Comparison of ENCODE assay signal across 9 mouse cellular contexts in the genomic region with DNA sequence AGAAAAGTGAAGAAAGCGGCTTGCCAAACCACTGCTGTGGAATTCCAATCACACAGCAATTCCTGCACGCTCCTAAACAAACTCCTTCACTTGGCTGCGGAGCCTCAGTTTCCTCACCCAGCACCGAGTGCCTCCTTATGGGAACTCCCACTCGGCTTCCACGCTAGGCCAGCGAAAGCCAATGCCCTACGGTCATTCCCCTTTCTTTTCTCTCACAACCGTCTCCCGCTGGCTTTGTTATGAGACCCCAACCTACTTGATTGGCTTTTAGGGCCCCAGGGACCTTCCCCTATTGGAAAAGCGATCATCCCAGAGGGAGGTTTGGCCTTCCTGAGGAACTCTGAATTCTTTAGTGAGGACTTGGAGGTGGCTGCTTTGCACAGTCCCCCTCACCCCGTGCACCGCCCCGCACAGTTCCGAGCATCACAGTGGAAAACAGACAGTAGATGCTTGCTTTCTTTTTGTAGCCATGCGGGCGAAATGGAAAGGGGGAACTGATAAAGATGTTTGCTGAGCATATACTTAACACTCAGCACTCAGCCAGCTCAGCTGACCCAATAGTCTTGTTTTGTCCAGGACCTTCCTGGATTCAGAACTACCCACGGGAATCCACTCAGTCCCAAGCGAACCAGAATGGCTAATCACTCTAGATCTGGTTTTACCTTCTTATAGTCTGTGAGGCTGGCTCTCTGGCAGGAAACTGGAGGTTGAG. TPM values are rescaled to one million over a fixed set of nuclear protein-coding genes. Genes with fewer than 3 reads are reported as not detected.
DNase-seq lines count a peak whose midpoint lies in the region; ATAC-seq and TF ChIP-seq lines count a peak whose summit lies in the region.
"Had no signal": no experiment of that assay in that cellular context is flagged by ENCODE, and none has a peak within 500 bp of the region (broad histone marks: within the 10 kb centered on the region; RNA-seq: fewer than 3 reads in every experiment).

No protein-coding gene starts in this region.

- no peak for ATAC-seq in embryonic facial prominence, embryonic 14.5 days (ENCODE audit: low read depth)
- no peak for ATAC-seq in limb, embryonic 11.5 days (ENCODE audit: insufficient number of reproducible peaks, low FRiP score, low TSS enrichment, low read depth)

- DNase-seq in liver, adult 2 months (ENCODE audit: extremely low read depth, low read depth, low spot score) = no peak
- no peak for DNase-seq in liver
- no peak for DNase-seq in embryonic facial prominence, embryonic 14.5 days (ENCODE audit: low spot score)
- DNase-seq in limb, embryonic 11.5 days (ENCODE audit: low spot score) = peak; percentile 45
- no peak for DNase-seq in cerebellum, adult 11-12 months
- no peak for DNase-seq in adrenal gland, postnatal 25 days
- DNase-seq in spleen, postnatal 36 days (ENCODE audit: low spot score in 2 of 2) = no peak

- no peaks in the 10 kb centered on the region; the same call in 1 of the 2 replicates for H3K36me3 ChIP-seq in liver, adult 2 months (ENCODE audit: control insufficient read depth, insufficient read depth, low read length)
- no peaks in the 10 kb centered on the region for H3K36me3 ChIP-seq in embryonic facial prominence, embryonic 14.5 days (ENCODE audit: control insufficient read depth, insufficient read depth, low read length)
- H3K36me3 ChIP-seq in limb, embryonic 11.5 days (ENCODE audit: control insufficient read depth, insufficient read depth, low read length) = no peaks in the 10 kb centered on the region

- TF ChIP-seq POLR2A in liver, adult 2 months (IDR thresholded peaks at IDR 0.05; ENCODE audit: extremely low read depth, insufficient read depth, low read length) = no peak
- no peak for TF ChIP-seq POLR2A in olfactory bulb, adult 2 months (IDR thresholded peaks at IDR 0.05; ENCODE audit: insufficient read depth, low read depth, low read length)

- peak overlapping the region; percentile 11 for H3K27ac ChIP-seq in liver, adult 2 months (replicated peaks; ENCODE audit: insufficient read depth, low read depth, low read length)
- peak overlapping the region; percentile 74 for H3K27ac ChIP-seq in embryonic facial prominence, embryonic 14.5 days (replicated peaks; ENCODE audit: low read depth, low read length)
- H3K27ac ChIP-seq in limb, embryonic 11.5 days (replicated peaks; ENCODE audit: low read depth, low read length) = no peak overlapping the region
- no peak overlapping the region for H3K27ac ChIP-seq in olfactory bulb, adult 2 months (ENCODE audit: insufficient read depth, low read depth, low read length)

- H3K9ac ChIP-seq in liver, adult 2 months (ENCODE audit: low read depth, low read length) = no peak overlapping the region
- peak overlapping the region; percentile 62 for H3K9ac ChIP-seq in embryonic facial prominence, embryonic 14.5 days (ENCODE audit: low read depth, low read length)
- no peak overlapping the region; the same call in 1 of the 2 replicates for H3K9ac ChIP-seq in limb, embryonic 11.5 days (ENCODE audit: low read length)

- no peaks in the 10 kb centered on the region for H3K9me3 ChIP-seq in embryonic facial prominence, embryonic 14.5 days (ENCODE audit: control insufficient read depth, low read length)
- no peaks in the 10 kb centered on the region for H3K9me3 ChIP-seq in limb, embryonic 11.5 days (ENCODE audit: control insufficient read depth, low read length)

- no peaks in the 10 kb centered on the region for H3K79me2 ChIP-seq in liver, adult 2 months (ENCODE audit: control insufficient read depth, insufficient read depth, low read length)

- no peak for TF ChIP-seq CTCF in liver, adult 2 months (IDR thresholded peaks at IDR 0.05; ENCODE audit: low read depth, low read length)
- no peak for TF ChIP-seq CTCF in olfactory bulb, adult 2 months (IDR thresholded peaks at IDR 0.05; ENCODE audit: insufficient read depth, low read depth, low read length)

- peaks cover 13% of the 10 kb centered on the region for H3K4me1 ChIP-seq in liver, adult 2 months (ENCODE audit: control insufficient read depth, insufficient read depth, low read length)
- H3K4me1 ChIP-seq in embryonic facial prominence, embryonic 14.5 days (ENCODE audit: control insufficient read depth, insufficient read depth, low read length) = peaks cover 14% of the 10 kb centered on the region
- peaks cover 7% of the 10 kb centered on the region; the same call in 1 of the 2 replicates for H3K4me1 ChIP-seq in limb, embryonic 11.5 days (ENCODE audit: control insufficient read depth, insufficient read depth, low read length)
- peaks cover 25% of the 10 kb centered on the region for H3K4me1 ChIP-seq in olfactory bulb, adult 2 months (ENCODE audit: control insufficient read depth, insufficient read depth, low read length)

- H3K4me2 ChIP-seq in embryonic facial prominence, embryonic 14.5 days (ENCODE audit: low read depth, low read length) = peak overlapping the region; percentile 96
- peak overlapping the region; percentile 78 for H3K4me2 ChIP-seq in limb, embryonic 11.5 days (ENCODE audit: low read depth, severe bottlenecking)

- H3K27me3 ChIP-seq in liver, adult 2 months (ENCODE audit: control insufficient read depth, insufficient read depth, low read length) = no peaks in the 10 kb centered on the region
- peaks cover 28% of the 10 kb centered on the region for H3K27me3 ChIP-seq in embryonic facial prominence, embryonic 14.5 days (replicated peaks; ENCODE audit: control insufficient read depth, insufficient read depth, low read length)
- peaks cover 35% of the 10 kb centered on the region for H3K27me3 ChIP-seq in limb, embryonic 11.5 days (ENCODE audit: control insufficient read depth, insufficient read depth, low read length)

- WGBS in liver, adult 2 months = 62% methylated on average over 19 of the region's 19 CpGs
- 8% methylated on average over 19 of the region's 19 CpGs for WGBS in embryonic facial prominence, embryonic 14.5 days
- 2% methylated on average over 19 of the region's 19 CpGs for WGBS in limb, embryonic 11.5 days
- WGBS in olfactory bulb, adult 2 months = 17% methylated on average over 19 of the region's 19 CpGs

- H3K4me3 ChIP-seq in liver, adult 2 months (ENCODE audit: insufficient read depth, low read depth, low read length) = peak overlapping the region; percentile 77; the same call in 1 of the 2 replicates
- peak overlapping the region; percentile 57 for H3K4me3 ChIP-seq in embryonic facial prominence, embryonic 14.5 days (ENCODE audit: low read depth, low read length)
- peak overlapping the region; percentile 38 for H3K4me3 ChIP-seq in limb, embryonic 11.5 days (ENCODE audit: low read depth, low read length)
- peak overlapping the region; percentile 52 for H3K4me3 ChIP-seq in olfactory bulb, adult 2 months (ENCODE audit: insufficient read depth, low read depth, low read length)

RNA-seq across cellular contexts. Expression of gene Pltp, which starts 0.5 kb away (rescaled TPM):
- 21.7 and 22.1 TPM in 2 replicates for total RNA-seq in liver, adult 2 months (2014; rRNA removed)
- 49.7 and 92.8 TPM in 2 replicates for polyA plus RNA-seq in liver, adult 2 months (2012; rRNA removed)
- 50.1 and 55.1 TPM in 2 replicates for polyA plus RNA-seq in embryonic facial prominence, embryonic 14.5 days (2014; fragmentation: Nextera tagmentation; extraction: Ambion mirVana)
- 22.9 and 25.1 TPM in 2 replicates for polyA plus RNA-seq in limb, embryonic 11.5 days (2014; fragmentation: Nextera tagmentation; extraction: Ambion mirVana)
- not detected in 2 replicates for polyA plus RNA-seq in olfactory bulb, adult 2 months (2012; ENCODE audit: insufficient read depth, insufficient read length, low replicate concordance, missing spikeins)
- 12.7 and 16.2 TPM in 2 replicates for total RNA-seq in adrenal gland, postnatal 25 days (2021)

RNA-seq across cellular contexts. Expression of gene Pcif1, which starts 21.1 kb away (rescaled TPM):
- total RNA-seq in liver, adult 2 months (2014; rRNA removed) = 9.1 and 12.9 TPM in 2 replicates
- 20.2 and 21.3 TPM in 2 replicates for polyA plus RNA-seq in liver, adult 2 months (2012; rRNA removed)
- polyA plus RNA-seq in embryonic facial prominence, embryonic 14.5 days (2014; fragmentation: Nextera tagmentation; extraction: Ambion mirVana) = 56.9 and 62.8 TPM in 2 replicates
- 71.5 and 76.6 TPM in 2 replicates for polyA plus RNA-seq in limb, embryonic 11.5 days (2014; fragmentation: Nextera tagmentation; extraction: Ambion mirVana)
- polyA plus RNA-seq in olfactory bulb, adult 2 months (2012; ENCODE audit: insufficient read depth, insufficient read length, low replicate concordance, missing spikeins) = not detected in 2 replicates
- total RNA-seq in adrenal gland, postnatal 25 days (2021) = 46.6 and 60.9 TPM in 2 replicates

RNA-seq across cellular contexts. Expression of gene Neurl2, which starts 24.7 kb away (rescaled TPM):
- total RNA-seq in liver, adult 2 months (2014; rRNA removed) = 1.6 and 2.3 TPM in 2 replicates
- polyA plus RNA-seq in liver, adult 2 months (2012; rRNA removed) = 4.5 and 5.6 TPM in 2 replicates
- 8.3 and 9.1 TPM in 2 replicates for polyA plus RNA-seq in embryonic facial prominence, embryonic 14.5 days (2014; fragmentation: Nextera tagmentation; extraction: Ambion mirVana)
- 5.9 and 6.1 TPM in 2 replicates for polyA plus RNA-seq in limb, embryonic 11.5 days (2014; fragmentation: Nextera tagmentation; extraction: Ambion mirVana)
- not detected in 2 replicates for polyA plus RNA-seq in olfactory bulb, adult 2 months (2012; ENCODE audit: insufficient read depth, insufficient read length, low replicate concordance, missing spikeins)
- 1.3 and 2.2 TPM in 2 replicates for total RNA-seq in adrenal gland, postnatal 25 days (2021)

RNA-seq across cellular contexts. Expression of gene Ctsa, which starts 25.3 kb away (rescaled TPM):
- 112 and 135 TPM in 2 replicates for total RNA-seq in liver, adult 2 months (2014; rRNA removed)
- 164 and 279 TPM in 2 replicates for polyA plus RNA-seq in liver, adult 2 months (2012; rRNA removed)
- polyA plus RNA-seq in embryonic facial prominence, embryonic 14.5 days (2014; fragmentation: Nextera tagmentation; extraction: Ambion mirVana) = 140 and 154 TPM in 2 replicates
- 95.8 and 104 TPM in 2 replicates for polyA plus RNA-seq in limb, embryonic 11.5 days (2014; fragmentation: Nextera tagmentation; extraction: Ambion mirVana)
- polyA plus RNA-seq in olfactory bulb, adult 2 months (2012; ENCODE audit: insufficient read depth, insufficient read length, low replicate concordance, missing spikeins) = not detected in 2 replicates
- 108 and 121 TPM in 2 replicates for total RNA-seq in adrenal gland, postnatal 25 days (2021)

RNA-seq across cellular contexts. Expression of gene Spata25, which starts 29.7 kb away (rescaled TPM):
- 0.18 TPM in 1 of 2 replicates, not detected in the other for total RNA-seq in liver, adult 2 months (2014; rRNA removed)
- polyA plus RNA-seq in liver, adult 2 months (2012; rRNA removed) = not detected in 2 replicates
- polyA plus RNA-seq in embryonic facial prominence, embryonic 14.5 days (2014; fragmentation: Nextera tagmentation; extraction: Ambion mirVana) = not detected in 2 replicates
- polyA plus RNA-seq in limb, embryonic 11.5 days (2014; fragmentation: Nextera tagmentation; extraction: Ambion mirVana) = not detected in 2 replicates
- not detected in 2 replicates for polyA plus RNA-seq in olfactory bulb, adult 2 months (2012; ENCODE audit: insufficient read depth, insufficient read length, low replicate concordance, missing spikeins)
- total RNA-seq in adrenal gland, postnatal 25 days (2021) = not detected in 2 replicates
- total RNA-seq: adrenal gland, postnatal 14 days had no signal

Comparison
In these comparisons a context has a peak if more than half of its experiments do, and no peak if none do; other contexts are left out.
1. H3K27ac ChIP-seq: peak in liver, adult 2 months (single experiment) and embryonic facial prominence, embryonic 14.5 days (single experiment); none in limb, embryonic 11.5 days (single experiment) and olfactory bulb, adult 2 months (single experiment).
2. Peak in every context shown above with its lines, with median percentiles within 50 percentile points of each other: H3K4me3 ChIP-seq.